Mouse (Mus musculus): ENCODE measurements around the gene Vcam1.

GRCm38 (mm10) chr3:116100850-116101249 is 28.6 kb downstream of the Vcam1 start:
- no peak for TF ChIP-seq CTCF (conservative IDR thresholded peaks at IDR 0.05 in 1 of 2, IDR thresholded peaks at IDR 0.05 in 1 of 2; ENCODE audit: low read depth in 2 of 2, low read length in 2 of 2)
- TF ChIP-seq POLR2A (IDR thresholded peaks at IDR 0.05; ENCODE audit: low read depth, low read length): no peak
- no peak for TF ChIP-seq TCF12 (IDR thresholded peaks at IDR 0.05; ENCODE audit: low read depth, low read length)
- TF ChIP-seq UBTF (IDR thresholded peaks at IDR 0.05; ENCODE audit: low read depth, low read length): no peak
- no peak for TF ChIP-seq EP300 (IDR thresholded peaks at IDR 0.05; ENCODE audit: low read length)
- TF ChIP-seq ZMIZ1 (IDR thresholded peaks at IDR 0.05; ENCODE audit: low read depth, low read length): no peak
- no peak for TF ChIP-seq NRF1 (IDR thresholded peaks at IDR 0.05; ENCODE audit: low read depth, low read length)
- TF ChIP-seq MEF2A (IDR thresholded peaks at IDR 0.05; ENCODE audit: borderline replicate concordance, low read depth, low read length): no peak
- no peak for TF ChIP-seq JUND (conservative IDR thresholded peaks at IDR 0.05; ENCODE audit: low read depth, low read length)
- TF ChIP-seq SMC3 (IDR thresholded peaks at IDR 0.05; ENCODE audit: low read depth, low read length): no peak
- TF ChIP-seq USF1 (IDR thresholded peaks at IDR 0.05; ENCODE audit: low read depth, low read length): no peak
- TF ChIP-seq ZC3H11A (IDR thresholded peaks at IDR 0.05; ENCODE audit: low read depth, low read length): no peak
